Mouse (Mus musculus): Measurements from ENCODE around the gene Atrn.

Gene Atrn

DNA sequence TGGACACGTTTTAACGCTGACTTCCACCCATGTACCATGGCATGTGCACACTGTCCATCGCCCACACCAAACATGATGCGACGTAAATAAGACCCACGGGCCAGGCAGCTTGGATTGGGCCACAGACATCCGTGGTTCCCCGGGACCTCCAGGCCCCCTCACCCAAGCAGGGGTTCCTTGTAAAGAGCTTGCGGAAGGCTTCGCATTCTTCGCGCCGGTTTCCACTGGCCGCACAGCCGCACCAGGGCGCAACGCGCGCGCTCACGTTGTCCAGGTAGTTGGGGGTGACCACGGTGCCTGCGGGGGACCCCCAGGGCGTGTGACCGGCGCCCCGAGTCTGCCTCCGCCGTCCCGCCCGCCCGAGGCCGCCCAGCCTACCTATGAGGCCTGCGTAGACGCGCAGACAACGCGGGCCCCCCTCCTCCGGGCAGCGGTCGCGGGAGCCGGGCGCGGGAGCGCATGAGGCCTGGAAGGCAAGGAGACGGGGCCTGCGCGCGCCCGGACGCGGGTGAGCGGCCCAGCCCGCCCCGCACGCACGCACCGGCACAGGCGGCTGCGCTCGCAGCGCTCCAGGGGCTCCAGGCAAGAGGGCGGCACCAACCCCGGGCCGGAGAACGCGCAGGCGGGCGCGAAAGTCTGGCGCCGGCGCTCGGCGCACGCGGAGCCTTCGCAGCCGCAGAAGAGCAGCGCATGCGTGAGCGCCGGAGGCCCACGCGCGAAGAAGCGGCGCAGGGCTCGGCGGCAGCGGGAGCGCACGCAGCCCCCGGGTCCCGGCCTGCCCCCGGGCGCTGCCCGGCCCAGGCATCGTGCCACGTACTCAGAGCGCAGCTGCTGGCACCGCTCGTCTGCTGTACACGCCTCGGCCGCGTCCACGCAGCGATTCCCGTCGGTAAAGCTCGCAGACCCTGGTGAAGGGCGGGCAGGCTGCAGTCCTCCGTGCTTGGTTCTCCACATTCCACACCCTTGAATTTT is 134.8 kb downstream of the Atrn start:
- peak; percentile 68 for DNase-seq (ENCODE audit: low spot score)

DNA sequence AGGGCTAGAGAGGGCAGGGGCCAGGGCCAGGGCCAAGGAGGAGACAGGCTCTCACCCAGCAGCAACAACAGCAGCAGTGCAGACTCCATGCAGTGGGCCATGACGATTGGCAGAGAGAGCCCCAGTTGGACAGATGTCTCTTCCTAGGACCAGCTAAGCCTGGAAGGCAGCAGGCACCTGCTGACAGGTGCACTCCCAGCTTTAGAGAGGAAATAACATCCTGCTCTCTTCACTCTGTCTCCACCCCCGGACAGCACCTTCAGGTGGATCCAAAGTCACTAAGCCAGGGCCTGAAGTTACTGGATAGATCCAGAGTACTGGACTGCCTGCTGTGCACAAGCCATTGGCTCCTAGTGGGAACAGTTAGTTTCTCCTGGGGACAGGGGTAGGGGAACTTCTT is 136.7 kb downstream of the Atrn start, which contains the start of gene Gfra4:
Gene Gfra4 (minus strand): TSS at position 101 of the 400 bp plus-strand sequence.
- no peak for DNase-seq (ENCODE audit: low spot score)

DNA sequence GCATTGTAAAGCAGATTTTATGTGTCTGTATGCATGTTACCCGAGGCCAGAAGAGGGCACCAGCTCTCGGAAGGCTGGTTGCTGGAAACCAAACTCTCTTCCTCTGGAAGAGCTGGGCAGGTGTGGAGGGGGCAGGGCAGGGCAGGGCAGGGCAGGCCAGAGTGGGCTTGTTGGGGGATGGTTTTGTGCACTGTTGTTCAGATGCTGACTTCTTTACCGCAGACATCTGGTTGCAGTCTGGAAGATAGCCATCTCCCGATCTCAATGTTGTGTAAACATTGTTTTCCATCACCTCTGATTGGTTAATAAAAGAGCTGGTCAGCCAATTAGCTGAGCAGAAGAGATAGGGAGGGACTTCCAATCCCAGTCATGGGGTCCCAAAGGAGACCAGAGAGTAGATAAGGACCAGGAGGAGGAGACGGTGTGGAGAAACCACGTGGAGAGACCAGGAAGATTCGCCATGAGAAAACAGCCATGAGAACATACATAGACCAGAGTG is 138.1 kb downstream of the Atrn start:
- DNase-seq (ENCODE audit: low spot score): no peak

DNA sequence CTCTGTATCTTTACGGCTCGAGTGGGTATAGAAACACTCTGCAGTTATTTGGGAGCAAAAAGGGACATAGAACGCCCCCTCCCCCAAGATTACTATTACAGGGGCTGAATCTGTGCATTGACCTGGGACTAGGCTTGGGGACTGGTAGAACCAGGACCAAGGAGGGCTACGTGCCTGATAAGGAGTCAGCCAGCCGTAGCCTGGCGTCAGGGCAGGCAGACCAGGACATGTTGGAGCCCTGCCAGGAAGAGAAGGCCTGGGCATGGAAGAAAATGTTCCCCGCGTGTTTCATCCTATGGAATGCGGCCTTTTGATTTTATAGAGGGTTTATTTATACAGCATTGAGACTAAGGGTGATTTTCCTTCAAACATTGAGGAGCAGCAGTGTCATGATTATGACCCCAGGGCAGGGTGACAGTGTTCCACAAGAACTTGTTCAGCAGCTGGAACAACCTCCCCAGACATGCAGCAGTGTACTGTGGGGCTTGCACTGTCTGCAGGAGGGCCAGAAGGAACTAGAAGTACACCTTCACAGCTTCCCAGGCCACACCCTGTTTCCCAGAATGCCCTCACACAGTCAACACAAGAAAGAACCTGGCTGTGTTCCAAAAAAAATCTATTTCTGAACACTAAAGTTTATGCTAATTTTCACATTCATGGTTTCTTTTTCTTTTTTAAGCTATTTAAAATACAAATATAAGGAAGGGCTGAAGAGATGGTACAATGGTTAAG is 138.9 kb downstream of the Atrn start:
- no peak for DNase-seq (ENCODE audit: low spot score)

DNA sequence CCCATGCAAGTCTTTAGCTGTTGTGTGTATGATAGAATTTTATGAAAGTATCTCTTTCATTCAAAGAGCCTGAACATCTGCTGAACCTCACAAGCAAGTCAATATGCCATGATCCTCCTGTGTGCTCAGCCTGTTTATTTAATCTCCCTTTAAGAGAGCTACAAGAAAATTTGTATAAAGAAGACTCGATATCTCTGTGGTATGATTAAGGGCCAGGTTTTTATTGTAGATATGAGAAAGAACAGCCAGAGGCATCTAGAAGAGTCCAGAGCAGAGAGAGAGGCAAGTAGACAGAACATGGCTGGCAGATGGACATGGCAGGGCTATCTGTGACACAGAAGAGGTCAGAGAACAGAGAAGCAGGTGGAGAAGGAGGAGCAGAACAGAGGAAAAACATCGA is 139.7 kb downstream of the Atrn start:
- no peak for DNase-seq (ENCODE audit: low spot score)

DNA sequence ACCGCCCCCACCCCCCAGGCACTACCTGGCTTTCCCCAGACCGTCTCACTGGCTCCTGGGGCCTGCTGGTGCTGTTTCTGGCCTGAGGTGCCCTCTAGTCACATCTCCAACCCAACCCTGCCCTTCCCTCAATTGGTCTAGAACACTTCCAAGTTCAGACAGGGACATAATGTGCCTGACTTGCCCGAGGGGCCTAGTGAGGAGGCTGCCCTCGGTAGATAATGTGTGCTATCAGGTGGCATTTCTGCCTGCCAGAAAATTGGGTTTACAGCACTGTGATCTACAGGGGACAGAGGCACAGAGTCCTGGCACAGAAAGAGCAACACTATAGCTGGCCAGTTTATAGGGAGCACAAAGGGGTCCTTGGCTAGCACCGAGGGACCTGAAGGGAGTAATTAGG is 145.7 kb downstream of the Atrn start:
- DNase-seq (ENCODE audit: low spot score): no peak

DNA sequence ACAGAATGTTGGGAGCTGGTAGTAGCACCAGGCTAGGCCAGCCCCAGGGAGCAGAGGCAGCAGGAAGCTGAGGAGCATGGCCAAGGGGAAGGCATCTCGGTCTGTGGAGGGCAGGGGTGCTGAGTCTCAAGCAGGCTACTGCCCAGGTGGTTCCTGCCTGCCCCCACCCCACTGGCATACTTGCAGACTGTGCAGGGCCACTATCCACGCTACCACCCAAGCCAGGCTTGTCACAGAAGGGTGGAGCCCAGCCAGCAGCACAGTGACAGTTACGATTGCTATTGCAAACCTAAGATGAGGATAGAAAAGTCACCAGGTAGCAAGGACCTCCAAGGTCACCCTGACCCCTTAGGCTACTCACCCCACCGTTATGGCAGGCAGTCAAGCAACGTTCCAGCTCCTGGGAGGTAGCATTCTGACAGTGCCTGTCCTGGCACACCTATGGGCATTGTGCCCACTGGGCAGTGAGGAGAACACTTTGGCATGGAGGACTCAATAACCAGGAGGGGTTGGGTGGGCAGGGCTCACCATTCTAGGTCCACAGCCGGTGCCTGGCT is 146.6 kb downstream of the Atrn start:
- no peak for DNase-seq (ENCODE audit: low spot score)

DNA sequence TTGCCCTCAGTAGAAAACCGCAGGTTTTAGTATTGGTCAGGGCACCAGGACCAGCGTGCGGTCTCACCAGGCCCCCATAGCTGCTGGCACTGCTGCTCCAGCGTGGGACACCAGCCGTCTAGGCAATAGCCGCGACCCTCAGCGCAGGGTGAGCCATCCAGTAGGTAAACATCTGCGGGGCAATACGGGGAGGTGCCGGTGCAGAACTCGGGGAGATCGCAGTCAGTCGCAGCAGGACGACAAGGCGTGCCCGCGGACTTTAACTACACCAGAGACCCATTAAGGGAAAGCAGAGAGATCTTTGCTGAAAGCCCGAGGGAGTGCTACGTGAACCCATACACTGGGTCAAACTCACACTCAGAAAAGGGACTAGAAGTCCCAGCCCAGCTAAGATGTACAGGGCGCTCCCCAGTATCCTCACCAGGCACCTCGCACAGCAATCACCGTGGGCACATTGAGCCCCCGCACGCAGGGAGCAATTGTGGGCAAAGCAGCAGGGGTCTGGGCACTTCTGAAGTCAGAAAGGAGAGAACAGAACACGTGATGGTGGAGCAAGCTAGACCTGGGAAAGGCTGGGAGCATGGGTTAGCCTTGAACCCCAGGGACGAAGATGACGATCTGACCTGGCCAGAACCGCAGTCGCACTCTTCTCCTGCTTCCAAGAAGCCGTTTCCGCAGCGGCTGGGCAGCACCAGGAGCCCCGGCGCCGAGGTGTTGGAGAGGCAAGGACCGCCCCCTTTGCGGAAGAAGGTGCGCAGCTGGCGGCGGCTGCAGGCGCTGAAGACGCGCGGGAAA is 147.8 kb downstream of the Atrn start:
- DNase-seq (ENCODE audit: low spot score): no peak

DNA sequence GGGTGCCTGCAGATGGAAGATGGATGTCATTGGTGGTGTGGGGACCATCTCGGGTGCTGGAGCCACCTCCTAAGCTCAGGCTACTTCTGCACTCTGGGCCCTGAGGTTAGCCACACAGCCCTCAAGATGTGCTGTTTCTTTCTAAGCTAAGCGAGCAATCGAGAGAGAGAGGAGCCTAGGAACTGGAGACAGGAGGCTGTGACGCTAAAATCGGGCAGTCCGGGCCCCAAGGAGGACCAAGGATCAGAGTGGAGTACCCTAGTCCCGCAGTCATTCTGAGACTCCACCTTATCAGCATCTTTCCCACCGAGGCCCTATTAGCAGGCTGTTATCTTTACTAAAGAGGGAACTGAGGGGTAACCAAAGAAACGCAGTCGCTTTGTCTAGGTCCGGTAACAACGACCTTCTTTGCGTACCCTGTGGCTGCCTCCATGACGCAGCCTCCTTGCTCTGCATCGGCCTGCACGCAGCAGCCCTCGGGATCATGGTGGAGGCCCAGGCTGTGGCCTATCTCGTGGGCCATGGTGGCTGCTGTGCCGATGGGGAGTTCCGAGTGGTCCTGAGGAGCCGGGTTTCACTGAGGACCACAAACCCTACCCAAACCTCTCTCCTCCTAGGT is 148.5 kb downstream of the Atrn start:
- DNase-seq (ENCODE audit: low spot score): no peak

DNA sequence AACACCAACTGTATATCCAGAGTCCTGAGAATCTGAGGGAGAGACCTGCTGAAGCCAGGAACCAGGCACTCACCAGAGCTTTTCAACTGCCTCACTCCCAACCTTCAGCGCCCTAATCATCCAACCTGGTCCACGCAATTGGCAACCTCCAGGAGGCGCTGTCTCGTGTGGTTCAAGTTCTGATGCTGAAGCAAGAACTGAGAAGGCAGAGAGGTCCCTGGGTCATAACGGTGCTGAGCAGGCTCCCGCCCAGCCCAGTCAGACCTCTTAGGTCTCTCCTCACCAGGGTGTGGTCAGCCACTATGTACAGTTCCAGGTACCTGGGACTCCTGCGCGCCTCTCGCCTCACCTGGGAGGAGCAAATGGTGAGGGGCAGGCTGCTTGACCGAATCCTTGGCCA is 149.3 kb downstream of the Atrn start:
- DNase-seq (ENCODE audit: low spot score): no peak

DNA sequence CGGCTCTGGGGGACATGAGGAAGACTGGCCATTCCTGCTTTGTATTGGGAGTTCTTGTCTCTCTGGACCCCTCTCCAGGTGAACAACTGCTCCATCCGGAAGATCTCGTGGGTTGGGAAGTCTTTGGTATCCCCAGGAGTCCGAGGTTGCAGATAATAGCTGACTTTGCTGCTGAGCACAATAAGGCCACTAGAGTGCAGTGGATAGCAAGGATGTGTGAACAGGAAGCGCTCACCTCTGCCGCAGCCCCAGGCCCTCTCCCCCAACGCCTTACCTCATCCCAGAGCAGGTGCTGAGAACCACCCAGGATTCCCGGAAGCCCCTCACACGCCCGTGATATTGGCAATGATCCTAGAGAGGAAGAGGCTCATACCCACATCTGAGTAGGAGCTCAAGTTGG is 149.9 kb downstream of the Atrn start:
- DNase-seq (ENCODE audit: low spot score): no peak

DNA sequence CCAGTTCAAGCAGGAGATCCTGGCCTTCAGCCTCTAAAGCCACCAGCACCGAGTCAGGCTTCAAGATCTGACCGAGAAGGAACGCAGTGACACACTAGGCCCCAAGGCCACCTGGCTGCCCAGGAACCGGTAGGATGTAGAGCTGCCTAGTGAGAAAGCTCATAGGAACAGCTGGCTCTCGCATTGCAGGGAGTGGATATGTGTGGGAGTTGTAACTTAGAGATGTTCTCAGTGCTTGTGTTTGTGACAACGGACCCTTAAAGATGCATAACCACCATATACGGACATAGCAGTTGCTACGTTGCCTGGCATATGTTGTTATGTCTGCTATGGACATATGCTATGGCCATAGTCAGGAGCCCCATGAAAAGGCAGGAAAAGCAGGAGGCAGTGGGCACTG is 152.4 kb downstream of the Atrn start:
- DNase-seq (ENCODE audit: low spot score): no peak

DNA sequence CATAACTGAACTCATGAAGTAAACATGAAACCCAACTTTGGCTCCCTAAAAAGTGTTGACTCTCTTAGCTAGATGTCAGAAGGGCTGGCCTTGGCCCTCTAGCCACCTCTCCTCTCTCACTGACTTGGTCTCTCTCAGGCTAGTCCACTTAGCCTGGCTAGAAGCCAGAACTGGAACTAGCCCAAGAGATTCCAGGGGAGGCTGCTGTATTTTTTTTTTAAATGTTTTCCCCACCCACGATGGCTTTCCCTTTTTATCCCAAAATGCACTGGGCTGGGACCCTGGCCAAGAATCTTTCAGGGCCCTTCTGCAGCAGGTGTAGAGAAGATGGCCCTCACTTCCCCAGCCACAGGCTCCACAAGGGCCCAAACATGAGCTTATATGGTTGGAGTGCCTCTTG is 153.1 kb downstream of the Atrn start:
- no peak for DNase-seq (ENCODE audit: low spot score)

DNA sequence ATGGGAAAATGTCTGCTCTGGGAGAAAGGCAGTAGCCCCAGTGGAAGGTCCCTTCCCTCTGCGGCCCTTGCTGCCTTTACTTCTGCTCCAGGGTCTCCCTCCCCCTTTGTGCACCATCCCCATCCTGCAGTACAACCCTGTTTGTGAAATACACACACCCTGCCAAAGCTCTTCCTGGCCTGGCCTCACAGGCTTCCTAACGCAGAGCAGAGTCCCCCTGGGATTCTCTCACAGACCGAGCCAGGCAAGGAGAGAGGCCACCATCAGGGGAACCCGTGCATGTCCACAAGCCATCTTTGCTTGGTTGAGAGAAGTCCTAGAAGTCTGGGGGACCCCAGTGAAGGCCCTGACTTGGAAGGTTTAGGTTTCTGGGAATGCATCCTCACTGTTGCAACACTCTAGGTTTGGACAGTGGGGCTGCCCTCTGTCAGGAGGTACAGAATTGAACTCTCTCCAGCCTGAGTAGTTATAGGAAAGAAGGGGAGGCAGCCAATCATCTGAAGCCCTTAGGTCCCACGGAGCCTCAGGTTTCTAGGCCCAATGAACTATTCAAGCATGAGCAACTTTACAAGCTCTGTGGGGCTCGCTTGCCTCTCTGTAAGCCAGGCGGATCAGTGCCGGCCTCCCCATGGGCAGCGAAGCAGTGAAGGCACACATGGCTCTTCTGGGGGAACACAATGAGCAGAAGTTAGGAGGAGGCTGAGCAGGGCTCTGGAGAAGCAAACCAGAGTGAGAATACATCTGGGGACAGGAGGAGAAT is 153.7 kb downstream of the Atrn start:
- no peak for DNase-seq (ENCODE audit: low spot score)

DNA sequence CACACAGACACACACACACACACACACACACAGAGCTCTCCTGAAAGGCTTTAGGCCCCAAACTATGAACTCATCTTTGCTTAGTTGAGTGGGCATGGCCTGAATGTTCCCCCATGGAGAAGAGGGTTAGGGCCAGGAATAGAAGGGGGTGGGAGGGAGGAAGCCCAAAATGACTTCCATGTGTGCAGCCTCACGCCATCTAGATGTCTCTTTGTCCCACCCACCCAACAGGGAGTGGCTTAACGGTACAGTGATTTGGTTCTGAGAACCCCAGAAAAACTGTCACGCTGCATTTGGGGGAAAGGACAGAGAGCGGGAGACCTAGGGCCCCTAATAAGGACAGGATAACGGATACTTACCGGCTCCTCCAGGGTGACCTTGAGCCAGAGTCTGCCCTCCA is 154.5 kb downstream of the Atrn start:
- DNase-seq (ENCODE audit: low spot score): no peak

DNA sequence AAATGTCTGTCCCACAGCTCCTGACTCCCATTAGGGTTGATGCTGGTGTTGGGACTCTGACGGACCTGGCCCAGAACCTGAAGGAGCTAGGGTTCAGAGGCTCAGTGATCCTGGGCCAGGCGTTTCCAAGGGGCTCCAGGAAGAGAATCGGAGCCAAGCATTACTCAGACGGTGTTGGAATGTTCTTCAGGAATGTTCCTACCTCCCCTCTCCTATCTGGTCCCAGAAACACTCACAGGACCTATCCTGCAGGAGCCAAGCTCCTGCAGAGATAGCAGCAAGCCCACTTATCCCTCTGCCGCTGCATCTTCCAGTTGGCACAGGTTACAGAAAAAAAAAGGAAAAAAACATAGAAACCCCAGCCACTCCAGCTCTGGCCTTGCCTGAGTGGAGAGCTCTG is 155.3 kb downstream of the Atrn start:
- no peak for DNase-seq (ENCODE audit: low spot score)

DNA sequence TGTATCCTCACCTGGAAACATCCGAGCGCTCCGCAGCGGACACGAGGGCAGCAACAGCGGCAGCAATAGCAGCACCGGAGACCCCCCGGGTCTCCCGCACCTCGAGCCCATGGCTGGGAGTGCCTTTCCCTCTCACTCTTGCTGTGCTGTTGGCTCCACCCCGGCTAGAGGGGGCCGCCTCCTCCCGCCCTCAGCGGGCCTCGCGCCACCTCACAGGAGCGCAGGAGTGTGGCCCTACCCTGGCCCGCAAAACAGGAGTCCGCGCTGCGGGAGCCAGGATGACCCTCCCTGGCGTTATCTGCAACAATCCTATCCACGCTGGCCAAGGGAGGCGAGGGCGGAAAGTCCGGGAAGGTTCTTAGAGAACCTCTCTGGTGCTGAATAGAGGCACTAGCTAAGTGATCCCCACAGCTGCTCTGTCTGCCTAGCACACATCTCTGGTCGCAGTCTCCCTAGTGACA is 157.1 kb downstream of the Atrn start, which contains the start of gene Adam33:
Gene Adam33 (minus strand): TSS at position 411 of the 461 bp plus-strand sequence.
- DNase-seq (ENCODE audit: low spot score): no peak

DNA sequence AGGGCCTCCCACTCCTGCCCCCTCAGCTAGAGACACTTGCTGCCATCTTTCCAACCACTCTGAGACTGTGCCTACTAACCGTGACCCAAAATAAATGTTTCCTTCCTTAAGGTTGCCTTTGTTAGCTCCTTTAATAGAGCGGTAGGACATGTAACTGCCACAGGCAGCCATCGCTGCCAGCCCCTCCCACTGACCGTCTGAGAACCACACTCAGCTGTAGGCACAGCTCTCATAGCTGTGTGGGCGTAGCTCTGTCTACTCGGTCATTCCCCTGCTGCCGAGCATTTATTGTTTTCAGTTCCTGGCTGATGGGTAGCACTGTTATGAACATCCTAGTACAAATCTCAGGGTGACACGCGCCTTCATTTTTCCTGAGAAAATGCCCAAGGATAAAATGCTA is 160.0 kb downstream of the Atrn start:
- no peak for DNase-seq (ENCODE audit: low spot score)

DNA sequence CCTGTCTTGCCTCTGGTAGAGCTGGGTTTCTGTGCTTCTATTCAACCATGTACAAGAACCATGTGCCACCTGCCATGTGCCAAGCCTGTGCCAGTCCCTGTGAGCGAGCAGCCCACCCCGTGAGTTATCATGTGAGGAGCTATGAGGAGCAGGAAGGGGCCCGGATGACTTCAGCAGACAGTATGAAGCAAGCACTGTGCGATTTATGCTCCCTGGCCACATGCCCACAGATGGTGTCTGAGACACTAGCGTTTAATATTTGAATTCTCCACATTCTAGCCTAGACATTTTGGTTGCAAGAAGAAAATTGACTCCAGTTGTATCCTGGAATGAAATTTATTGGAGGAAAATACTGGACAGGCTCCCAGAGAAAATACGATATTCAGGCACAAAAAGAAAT is 161.2 kb downstream of the Atrn start:
- DNase-seq (ENCODE audit: low spot score): no peak

DNA sequence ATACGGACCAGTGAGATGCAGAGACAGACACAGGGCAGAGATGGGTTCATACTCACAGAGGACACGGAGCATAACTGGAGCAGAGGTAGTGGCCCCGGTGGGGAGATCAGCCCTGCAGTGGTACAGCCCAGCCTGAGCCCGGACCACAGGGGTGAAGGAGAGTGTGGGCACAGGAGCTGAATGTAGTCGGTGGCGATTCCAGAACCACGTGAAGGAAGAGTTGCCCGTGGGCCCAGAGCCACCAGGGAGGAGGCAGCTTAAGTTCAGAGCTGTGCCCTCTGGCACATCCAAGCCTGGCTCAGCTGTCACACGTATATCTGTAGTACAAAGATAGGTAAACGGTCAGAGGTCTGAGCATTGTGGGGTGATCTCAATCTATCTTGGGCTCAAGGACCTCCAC is 166.2 kb downstream of the Atrn start:
- no peak for DNase-seq (ENCODE audit: low spot score)
